Mouse (Mus musculus) cortical plate, adult 2 months (tissue): ENCODE data around the gene Ifngr2.

Source experiments
- CTCF ChIP-seq: fragments of 200-500 bp; IDR thresholded peaks from 2 replicates; pipeline ENCODE4 v1.5.1; 2011; ENCODE audit warnings: mild to moderate bottlenecking, control low read depth, low read length; ENCODE audit not compliant: insufficient read depth; ENCODE audit errors: extremely low read depth
- POLR2A ChIP-seq: fragments of 200-500 bp; IDR thresholded peaks from 2 replicates; pipeline ENCODE4 v1.6.1; 2011; ENCODE audit warnings: mild to moderate bottlenecking, low read length, control low read depth; ENCODE audit not compliant: insufficient read depth; ENCODE audit errors: extremely low read depth

GRCm38 (mm10) chr16:91552072-91552471, 5.2 kb downstream of the Ifngr2 start:
- TF ChIP-seq POLR2A (no peak), CTCF (no peak)
